Mouse (Mus musculus): ENCODE data around the gene Susd1.

The Susd1 gene

DNA sequence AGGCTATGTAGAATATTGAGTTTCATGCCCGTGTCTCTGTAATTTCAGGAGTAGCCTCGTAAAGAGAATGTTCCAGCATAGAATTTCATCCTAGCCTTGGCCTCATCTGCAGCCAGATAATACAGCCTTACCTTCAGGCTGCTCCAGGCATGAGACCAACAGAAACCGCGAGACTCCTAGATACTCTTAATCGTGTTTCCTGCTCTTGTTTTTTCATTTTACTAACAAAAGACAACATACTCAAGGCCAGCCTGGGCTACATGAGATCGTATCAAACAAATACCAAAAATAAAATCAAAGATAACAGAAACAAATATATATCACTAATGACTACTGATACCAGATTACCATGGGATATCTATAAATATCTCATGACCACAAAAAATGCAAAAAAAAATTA lies 9.3 kb downstream of the Susd1 start:
- no peak for DNase-seq

DNA sequence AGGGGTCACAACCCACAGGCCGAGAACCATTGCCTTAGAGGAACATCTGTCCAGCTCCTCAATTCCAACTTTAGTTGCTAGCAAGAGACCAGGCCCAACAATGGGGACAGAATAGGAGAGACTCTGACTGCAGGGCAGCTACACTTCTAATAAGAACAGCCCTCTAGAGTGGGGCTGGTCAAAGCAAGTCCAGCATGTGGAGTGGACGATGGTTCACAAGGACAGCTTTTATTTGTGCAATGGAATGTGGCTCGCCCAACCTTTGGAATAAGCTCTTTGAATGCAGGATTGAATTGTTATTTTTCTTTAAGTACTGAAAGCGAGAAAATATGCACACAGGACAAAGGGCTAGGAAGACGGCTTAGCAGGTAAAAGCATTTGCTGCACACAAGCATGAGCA lies 12.0 kb downstream of the Susd1 start:
- no peak for DNase-seq

DNA sequence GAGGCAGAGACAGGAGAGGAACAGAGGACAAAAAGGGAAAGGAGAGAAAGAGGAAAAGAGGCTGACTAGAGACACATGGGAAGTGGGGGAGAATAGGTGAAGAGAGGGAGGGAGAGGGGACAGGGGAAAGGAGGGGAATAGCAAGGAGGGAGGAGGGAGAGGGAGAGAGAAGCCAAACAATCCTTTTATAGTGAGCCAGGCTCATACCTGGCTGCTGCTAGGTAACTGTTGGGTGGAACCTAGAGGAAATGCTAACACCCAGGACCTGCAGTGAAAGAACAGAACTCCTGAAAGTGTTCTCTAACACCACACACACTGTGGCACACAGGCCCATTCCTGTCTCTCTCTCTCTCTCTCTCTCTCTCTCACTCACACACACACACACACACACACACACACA lies 15.6 kb downstream of the Susd1 start:
- no peak for DNase-seq

DNA sequence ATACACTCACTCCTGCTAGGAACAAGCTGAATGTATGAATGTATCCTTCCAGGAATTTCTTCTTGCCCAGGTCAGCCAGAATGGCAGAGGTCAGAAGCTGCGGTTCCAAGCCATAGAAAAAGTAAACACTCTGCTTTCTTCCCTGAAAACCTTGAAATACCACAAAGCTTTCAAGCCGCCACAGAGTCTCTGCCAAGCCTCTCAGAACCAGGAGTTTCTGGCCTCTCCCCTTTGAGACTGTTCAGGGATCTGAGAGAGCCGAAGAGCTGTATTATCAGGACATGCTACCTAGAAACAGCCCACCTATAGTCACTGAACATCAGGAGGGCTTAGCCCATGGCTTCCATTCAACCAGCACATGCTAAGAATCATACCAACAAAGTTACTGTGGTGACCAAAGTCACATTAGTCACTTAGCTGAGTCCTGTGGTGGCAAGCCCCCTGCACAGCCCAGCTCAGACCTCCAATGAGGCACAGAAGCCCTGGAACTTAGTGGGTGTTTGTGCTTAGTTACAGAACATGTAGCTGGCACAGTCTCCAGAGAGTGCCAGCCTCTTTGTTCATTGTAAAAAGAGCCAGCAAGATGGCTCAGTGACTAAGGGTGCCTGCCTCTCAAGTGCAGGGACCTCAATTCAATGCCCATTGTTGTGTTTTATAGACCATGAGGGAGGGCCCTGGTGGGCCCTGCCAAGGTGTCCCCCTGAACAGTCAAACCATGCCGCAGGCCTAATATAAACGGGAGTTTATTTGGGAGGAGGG lies 16.2 kb downstream of the Susd1 start:
- no peak for DNase-seq

DNA sequence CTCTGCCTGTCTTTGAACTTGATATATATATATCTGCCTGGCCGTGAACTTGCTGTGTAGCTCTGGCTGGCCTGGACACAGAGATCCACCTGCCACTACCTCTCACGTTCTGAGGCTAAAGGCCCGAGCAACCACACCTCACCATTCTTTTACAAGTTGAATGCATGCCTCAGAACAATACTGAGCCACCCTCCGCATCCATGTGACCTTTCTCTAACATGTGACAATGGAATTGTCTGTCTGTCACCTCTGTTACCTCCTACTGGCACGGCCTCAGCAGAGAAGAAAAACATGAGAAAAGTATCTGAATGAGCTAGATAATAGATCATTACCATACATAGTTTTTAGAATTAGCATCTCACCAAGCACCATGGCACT lies 17.1 kb downstream of the Susd1 start:
- no peak for DNase-seq

DNA sequence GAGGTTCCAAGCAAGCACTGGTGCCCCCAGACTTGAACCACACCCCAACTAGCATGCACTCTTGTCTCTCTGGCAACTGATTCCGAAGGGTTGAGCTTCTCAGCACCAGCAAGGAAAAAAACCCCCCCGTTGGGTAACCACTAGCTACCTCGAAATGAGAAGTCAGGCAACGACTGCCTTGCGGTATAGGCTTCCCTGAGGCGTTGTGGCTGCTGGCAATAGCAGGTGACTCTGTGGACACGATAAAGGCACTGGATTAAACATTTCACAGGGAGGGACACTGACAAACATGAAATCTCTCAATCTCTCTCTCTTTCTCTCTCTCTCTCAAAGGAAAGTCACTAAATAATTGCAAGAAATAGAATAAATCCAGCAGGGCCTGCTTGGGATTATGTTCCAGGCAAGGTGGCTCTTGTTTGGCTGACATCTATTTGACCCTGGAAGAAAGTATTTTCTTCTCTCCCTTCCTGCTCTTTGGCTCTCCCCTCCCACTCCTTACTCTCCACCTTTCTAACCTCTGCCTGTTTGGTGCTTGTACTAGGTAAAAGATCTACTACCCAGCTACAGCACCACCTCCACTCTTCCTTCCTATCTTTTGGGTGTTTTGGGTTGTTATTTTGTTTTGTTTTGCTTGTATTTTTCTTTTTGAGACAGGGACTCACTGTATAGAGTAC lies 17.6 kb downstream of the Susd1 start:
- no peak for DNase-seq

DNA sequence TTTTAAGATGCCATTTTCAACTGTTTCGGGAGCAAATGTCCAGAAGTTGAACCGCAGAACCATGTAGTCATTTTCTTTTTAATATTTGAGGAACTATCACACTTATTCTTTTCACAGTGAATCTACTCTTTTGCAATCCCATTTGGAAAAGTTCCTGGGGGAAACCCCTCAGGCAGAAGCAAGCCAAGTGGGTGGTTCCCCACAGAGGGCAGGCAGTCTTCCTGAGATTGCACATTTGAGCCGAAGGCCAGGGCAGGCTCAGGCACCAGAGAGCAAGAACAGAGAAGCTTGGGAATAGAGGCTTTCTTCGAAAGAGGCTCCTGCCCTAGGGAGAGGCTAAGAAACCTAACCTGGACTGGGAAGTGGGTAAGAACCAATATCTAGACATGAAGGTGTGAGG lies 19.2 kb downstream of the Susd1 start:
- DNase-seq = no peak

DNA sequence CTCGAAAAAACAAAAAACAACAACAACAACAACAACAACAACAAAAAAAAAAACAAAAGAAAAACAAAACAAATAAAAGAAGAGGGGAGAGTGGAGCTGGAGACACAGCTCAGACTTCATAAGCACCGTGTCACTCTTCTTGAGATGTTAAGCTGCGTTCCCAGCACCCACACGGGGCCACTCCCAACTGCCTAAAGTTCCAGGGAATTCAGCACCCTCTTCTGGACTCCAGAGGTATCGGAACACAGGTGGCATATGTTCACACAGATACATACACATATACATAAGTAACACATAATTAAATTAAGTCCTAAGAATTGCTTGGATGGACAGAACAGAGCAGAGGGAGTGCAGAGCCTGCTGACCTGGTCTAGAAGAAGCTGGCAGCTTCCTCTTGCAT lies 25.0 kb downstream of the Susd1 start:
- no peak for DNase-seq

DNA sequence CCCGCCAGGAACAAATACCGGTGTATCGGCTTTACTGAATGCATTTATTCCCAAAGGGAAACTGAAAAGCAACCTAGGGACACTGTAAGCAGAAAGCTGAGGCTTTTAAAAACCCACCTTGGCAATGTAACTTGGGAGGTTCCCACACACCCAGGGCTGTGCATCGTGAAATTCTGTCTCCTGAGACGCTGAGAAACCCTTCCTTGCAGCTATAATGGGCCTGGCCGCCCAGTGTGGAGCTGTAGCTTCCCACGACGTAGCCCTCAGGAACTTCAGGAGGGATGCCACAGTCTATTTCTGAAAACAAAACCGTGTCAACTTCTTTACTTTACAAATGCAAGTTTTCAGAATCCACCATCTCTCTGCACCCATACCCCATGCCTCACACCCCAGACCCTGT lies 27.3 kb downstream of the Susd1 start:
- DNase-seq = no peak

DNA sequence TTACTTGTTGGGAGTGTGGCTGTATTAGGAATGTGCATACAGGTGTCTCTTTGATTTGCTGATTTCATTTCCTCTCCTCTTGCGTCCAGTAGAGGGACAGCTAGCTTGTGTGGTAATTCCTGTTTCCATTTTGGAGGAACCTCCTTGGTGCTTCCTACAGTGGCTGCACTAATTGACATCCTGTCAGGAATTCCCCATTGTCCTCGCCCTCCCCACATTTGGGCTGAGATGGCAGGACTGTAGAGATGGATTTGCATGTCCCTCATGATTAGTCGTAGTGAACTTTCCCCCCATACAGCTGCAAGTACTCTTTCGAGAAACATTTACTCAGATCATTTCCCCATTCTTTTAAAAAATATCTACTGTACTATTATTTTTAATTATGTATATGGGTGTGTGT lies 30.7 kb downstream of the Susd1 start:
- no peak for DNase-seq

DNA sequence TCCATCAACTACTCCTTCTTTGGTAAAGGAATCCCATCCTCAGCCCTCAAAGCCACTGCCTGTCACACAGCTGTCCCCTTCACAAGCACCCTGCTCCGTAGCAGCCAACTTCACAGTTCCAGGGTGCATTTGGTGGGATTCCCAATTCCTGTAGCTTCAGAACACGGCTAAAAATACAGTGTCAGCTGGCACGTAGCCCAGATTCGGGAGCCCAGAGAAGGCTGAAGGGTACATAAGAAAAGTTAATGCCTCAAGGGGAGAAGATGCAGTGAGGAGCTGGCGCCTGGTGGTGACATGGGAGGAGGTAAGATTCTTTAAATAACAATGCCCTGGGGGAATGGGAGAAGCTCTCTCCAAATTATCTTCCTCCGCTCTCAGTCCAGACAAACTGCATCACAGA lies 34.1 kb downstream of the Susd1 start:
- peak; percentile 25 to 39 for DNase-seq

DNA sequence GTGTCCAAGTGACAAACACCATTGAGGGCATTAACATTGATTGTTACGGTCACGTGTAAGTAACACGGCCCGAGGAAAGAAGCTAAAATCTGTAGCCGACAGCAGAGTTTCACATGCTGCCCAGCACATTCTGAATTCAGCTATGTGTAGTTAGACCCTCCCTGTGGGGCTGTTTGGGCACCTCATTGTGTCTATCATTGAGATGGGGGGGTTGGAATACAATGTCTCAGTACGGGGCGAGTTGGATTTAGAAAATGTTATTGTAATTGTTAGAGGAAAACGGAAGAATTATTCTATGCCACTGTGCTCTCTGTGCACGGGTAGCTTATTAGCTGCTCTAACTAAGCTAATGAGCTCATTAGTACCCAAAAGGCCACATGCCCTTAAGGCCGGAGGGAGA lies 37.5 kb downstream of the Susd1 start:
- DNase-seq = no peak

DNA sequence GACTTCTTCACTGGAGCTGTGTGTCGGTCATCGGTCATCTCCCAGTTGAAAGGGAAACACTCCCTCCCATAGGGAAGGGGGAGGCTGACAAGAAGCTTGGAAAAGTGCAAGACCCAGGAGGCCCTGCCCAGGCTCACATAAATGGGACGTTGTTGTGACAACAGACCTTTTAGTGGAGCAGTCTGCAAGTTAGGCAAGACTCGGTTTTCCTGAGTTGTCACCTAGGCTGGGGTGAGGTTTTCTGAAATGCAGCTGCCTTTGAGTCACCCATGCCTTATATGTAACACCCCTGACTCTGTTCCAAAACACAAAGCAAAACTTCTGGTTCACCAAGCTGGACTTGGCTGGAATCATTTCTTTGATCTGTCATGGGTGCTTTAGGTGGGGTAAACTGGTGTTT lies 39.1 kb downstream of the Susd1 start:
- no peak for DNase-seq

DNA sequence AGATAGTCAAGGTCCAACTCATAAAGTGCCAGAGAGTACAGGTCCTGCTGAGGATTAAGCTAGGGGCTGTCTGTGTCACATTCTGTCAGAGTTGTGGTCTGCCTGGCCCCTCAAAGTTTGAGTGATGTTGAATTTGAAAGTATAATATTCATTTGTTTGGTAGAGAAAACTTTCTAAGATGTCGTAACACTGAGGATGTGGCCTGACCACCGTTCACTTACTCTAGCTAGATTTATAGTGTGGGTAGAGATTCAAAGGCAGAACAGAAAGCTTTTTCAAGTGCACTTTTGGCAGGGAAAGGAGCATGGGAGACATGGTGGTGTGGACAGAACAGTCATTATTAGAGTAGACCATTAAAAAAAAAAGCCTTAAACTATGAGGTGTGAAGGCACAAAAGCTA lies 42.9 kb downstream of the Susd1 start:
- DNase-seq = no peak

DNA sequence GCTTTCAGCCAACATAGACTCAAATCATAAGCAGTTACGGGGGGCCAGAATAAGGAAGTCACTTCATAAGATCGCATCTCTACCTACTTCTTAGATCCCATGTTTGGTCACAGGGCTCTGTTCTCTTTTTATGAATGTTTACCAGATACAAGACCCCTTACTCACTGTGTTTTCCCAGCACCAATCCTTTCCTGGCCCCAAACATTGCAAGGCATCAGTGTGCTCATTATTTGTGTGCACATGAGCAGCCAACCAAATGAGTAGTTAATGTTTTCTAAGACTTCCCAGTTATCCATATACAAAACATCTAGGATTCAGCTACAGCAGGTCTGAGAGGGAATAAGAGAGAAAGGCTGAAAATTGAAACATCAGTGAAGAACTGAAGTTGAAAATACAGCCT lies 44.3 kb downstream of the Susd1 start:
- DNase-seq = no peak

DNA sequence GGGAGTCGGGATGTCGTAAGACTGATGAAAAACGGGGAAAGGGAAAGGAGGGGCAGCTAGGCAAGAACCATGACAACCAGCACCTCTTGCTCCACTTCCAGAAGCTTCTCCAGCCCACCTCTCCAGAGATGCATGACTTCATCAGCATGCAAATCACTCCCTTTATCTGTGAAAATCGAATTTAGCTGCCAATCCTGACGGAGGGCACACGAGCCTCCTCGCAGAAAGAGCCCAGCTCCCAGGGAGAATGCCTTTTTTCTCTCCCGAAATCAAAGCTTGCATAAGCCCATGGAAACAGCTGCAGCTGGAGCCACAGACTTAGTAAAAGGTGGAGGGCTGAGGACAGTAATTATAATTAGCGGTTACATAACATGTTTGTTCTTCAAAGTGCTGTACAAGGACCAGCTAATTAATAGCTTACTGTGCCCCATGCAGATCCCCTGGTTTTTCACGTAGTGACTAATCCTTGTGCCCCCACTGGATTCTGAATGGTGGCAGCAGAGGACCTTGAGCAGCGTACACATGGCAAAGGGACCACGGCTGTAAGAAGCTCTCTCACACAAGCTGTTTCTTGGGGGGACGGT lies 49.9 kb downstream of the Susd1 start:
- DNase-seq = no peak

DNA sequence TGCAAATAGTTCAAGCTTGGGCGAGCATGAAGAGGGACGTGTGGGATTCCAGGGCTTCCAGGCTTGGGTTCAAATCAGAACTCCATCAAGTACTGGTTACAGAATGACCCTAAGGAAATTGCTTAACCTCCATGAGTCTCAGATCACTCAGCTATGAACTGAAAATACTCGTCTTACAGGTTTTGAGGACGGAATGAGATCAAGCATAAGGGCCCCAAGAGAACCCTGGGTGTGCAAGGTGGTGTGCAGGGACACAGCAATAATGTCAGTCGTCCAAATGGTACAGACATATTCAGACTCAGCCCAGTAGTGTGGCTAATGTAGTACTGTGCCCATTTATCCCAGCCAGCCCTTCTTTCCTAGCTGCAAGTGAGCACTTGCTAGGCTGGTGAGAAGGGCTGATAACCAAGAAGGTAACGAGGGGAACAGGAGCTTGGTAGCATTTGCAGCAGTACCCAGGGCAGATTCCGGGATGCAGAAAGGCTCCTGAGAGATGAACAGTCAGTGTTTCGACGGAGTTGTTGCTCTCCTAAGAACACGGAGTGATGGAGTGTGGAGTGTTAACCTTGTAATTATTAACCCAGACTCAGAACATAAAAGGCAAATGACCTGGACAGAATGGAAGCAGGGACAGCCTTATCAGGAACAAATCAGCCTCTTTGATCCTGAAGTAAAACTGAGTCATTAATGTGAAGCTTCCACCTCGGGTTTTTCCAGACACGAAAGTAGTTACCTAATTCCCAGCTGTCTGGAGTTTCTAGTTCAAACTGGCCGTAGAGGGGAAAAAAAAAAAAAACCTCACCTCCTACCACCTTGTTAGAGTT lies 50.8 kb downstream of the Susd1 start:
- DNase-seq = no peak

DNA sequence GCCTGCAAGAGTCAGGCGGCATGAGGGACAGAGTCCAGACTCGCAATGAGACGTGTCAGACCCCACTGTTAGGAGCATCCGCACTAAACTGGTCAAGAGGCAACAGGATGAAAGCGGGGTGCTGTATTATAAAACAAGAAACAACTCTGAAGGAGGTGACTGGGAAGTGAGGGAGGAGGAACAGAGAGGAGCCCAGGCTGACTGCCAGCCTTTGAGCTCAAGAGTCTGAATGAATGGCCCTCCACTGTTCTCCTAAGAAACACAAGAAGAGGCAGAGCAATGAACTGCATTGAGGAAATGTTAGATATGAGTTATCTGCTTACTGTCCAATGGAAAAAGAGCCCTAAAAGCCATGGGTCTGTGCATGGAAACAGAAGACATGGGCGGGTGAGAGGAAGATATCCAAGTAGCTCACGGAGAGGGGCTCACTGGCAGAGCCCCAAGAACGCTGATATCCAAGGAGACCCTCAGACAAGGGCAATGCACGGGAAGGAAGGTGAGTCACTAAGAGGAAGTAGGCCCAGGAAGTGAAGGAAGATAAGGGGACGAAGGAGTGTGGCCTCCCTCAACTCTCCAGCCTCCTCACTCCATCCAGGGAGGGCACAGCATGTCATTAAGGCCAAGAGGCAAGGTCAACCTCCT lies 53.1 kb downstream of the Susd1 start:
- no peak for DNase-seq

DNA sequence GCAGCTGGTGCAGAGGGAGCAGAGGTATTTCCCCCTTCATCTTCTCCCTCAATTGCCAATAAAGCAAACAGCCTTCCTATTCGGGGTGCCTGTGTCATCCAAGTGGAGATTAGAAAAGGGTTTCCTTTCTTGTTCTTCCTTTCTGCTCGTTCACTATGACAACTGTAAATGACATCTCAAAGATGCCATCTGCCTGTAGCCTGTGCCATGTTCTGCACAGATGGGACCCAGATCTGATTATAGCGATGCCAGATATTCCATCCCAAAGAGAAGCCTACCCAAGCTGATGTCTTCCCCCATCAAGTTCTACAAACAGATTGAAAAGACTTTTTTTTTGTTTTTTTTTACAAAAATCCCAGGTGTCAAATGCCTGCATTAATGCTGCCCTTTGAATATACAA lies 54.6 kb downstream of the Susd1 start:
- peak; percentile 27 to 45 for DNase-seq

DNA sequence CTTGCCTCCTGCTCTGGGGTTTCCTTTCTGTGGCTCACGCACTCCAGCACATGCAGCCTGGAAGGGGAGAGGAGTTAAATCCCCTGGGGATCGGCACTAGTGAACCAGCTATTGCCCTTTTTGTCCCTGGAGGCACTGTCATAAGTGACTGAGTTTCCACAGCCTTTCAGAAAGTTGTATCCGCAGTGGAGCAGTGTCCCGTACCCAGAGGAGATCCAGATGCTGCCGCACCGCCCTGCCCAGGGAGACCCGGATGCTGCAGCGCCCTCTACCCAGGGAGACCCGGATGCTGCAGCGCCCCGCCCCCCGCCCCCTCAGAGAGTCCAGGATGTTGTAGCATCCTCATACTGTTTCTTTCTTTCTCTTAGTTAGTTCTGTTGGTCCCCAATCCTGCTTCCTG lies 56.3 kb downstream of the Susd1 start:
- no peak for DNase-seq

DNA sequence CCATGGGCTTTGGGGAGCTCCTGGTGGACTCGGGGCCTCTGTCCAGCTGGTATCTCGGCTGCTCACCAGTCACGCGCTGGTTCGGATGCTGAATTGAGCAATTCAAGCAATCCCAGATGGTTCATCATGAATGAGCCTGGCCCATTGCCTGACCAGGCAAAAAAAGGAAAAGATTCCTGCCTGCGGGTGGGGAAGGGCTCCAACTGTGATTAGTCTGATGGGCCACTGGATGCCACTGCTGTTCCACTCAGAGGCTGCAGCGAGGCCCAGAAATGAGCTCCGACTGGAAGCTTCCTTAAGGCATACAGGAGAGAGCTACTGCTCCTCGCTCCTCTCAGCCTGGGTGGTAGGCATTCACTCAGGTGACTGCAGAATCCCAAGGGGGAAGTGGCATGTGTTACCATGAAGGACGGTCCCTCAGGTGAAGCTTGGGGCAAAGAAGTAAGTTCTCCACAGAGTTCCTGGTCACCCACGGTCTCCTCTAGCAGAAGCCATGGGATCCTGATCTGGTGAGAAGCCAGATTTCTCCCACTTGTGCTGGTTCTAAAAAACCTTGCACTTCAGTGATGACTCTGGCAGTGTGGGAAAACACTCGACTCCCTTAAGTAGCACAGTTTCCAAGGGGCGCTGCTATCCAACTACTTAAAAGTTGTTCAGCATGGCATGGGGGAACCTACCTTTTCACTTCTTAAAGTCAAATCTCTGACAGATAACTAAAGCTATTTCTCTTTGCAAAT lies 57.3 kb downstream of the Susd1 start:
- peak; percentile 80 to 88 for DNase-seq

DNA sequence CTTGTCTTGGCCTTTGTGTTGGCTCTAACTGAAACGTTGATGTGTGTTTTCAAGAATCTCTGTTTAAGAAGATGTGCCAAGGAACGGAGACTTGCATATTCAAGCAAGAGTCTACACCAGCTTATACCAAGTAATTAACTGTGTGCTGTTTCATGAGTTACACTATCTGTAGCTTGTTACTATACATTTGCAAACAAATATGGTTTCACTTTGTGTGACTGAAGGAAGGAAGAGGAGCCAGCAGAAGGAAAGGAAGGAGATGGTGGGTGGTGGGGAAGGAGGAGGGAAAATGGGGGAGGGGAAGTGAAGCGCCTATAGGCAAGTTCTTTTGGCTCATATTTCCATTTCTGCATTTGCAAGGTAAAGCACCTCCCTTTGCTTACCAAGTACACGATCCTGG lies 58.0 kb downstream of the Susd1 start:
- DNase-seq = no peak
